Mouse (Mus musculus) kidney, adult 9 months (tissue): ENCODE data around the gene Evl.
"Not testable (repeated sequence)": the region's sequence is repeated elsewhere in the genome, so short reads cannot be mapped to it uniquely, and the experiment has no call there.

ENCODE experiments used
- DNase-seq: peaks from one replicate; pipeline ENCODE4 v3.0.0; 2022

Evl gene

GRCm38 (mm10) chr12:108700037-108700436, 145.5 kb downstream of the Evl start:
- no peak for DNase-seq

GRCm38 (mm10) chr12:108701221-108701620, 146.7 kb downstream of the Evl start:
- no peak for DNase-seq

- DNase-seq, result peak; percentile 88
These were observed 147.7 kb downstream of the Evl start, which contains the start of gene Degs2 for GRCm38 (mm10) chr12:108702185-108702584. TSS of gene Degs2 (minus strand) at chr12:108702315.

- DNase-seq, result no peak
These were observed 151.0 kb downstream of the Evl start for GRCm38 (mm10) chr12:108705486-108705885.

- peak; percentile 53 for DNase-seq
These were observed 151.6 kb downstream of the Evl start for GRCm38 (mm10) chr12:108706129-108706528.

GRCm38 (mm10) chr12:108709386-108709785, 154.9 kb downstream of the Evl start:
- no peak for DNase-seq

- peak; percentile 71 for DNase-seq
These were observed 155.6 kb downstream of the Evl start for GRCm38 (mm10) chr12:108709964-108710765.

GRCm38 (mm10) chr12:108710861-108711615, 156.5 kb downstream of the Evl start:
- DNase-seq, result peak; percentile 95

- DNase-seq, result no peak
These were observed 158.0 kb downstream of the Evl start for GRCm38 (mm10) chr12:108712481-108712880.

GRCm38 (mm10) chr12:108713972-108714371, 159.5 kb downstream of the Evl start:
- DNase-seq, result not testable (repeated sequence)

GRCm38 (mm10) chr12:108715854-108716253, 161.3 kb downstream of the Evl start:
- DNase-seq, result no peak

- DNase-seq, result no peak
These were observed 164.0 kb downstream of the Evl start for GRCm38 (mm10) chr12:108718485-108718884.

GRCm38 (mm10) chr12:108722464-108722863, 167.9 kb downstream of the Evl start:
- peak; percentile 64 for DNase-seq

- DNase-seq, result no peak
These were observed 169.3 kb downstream of the Evl start for GRCm38 (mm10) chr12:108723841-108724240.

GRCm38 (mm10) chr12:108734386-108734785, 179.9 kb downstream of the Evl start:
- DNase-seq, result no peak

GRCm38 (mm10) chr12:108737838-108738237, 183.3 kb downstream of the Evl start:
- no peak for DNase-seq
